Comparison of ENCODE assay signal across 8 mouse cellular contexts in the genomic region with DNA sequence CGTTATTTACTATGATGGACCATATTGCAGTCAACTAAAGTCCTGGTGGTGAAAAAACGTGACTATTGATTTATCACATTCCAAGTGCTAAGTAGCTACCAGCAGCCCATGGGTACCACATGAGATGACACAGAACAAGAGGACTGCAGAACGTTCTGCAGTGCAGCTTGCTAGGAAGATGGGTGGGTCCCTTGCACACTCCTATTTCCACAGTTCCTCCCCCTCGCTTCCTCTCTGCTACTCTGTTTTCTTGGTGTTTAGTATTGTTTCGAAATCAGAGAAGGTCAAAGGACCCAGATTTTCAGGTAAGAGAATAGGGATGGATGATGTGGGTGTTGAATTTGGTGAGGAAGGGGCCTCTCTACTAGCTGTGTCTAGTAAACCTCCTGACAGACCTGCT. TPM values are rescaled to one million over a fixed set of nuclear protein-coding genes. Genes with fewer than 3 reads are reported as not detected.
A peak's percentile ranks its signal among the peaks of the same experiment; 100 is the strongest.
DNase-seq lines count a peak whose midpoint lies in the region; ATAC-seq and TF ChIP-seq lines count a peak whose summit lies in the region.

A gene (plus strand): TSS at position 231 of the 400 bp plus-strand sequence.

- WGBS in lung, postnatal 0 days = 48% methylated on average over 5 of the region's 5 CpGs
- WGBS in intestine, embryonic 16.5 days = 65% methylated on average over 5 of the region's 5 CpGs
- WGBS in stomach, embryonic 14.5 days = 69% methylated on average over 5 of the region's 5 CpGs

- H3K36me3 ChIP-seq in lung, postnatal 0 days (ENCODE audit: insufficient read depth, low read length) = no peaks in the 10 kb centered on the region
- no peaks in the 10 kb centered on the region for H3K36me3 ChIP-seq in intestine, embryonic 16.5 days (ENCODE audit: control insufficient read depth, insufficient read depth, low read length)
- H3K36me3 ChIP-seq in stomach, embryonic 14.5 days (ENCODE audit: control insufficient read depth, insufficient read depth, low read length) = no peaks in the 10 kb centered on the region

- no peak for DNase-seq in lung, postnatal 0 days (ENCODE audit: low spot score)
- DNase-seq in lung, postnatal 4 days = no peak
- DNase-seq in right cerebral cortex, postnatal 10 days (ENCODE audit: low spot score in 2 of 2) = no peak
- no peak for DNase-seq in left cerebral cortex, adult 8-10 months (ENCODE audit: low spot score in 2 of 2)
- no peak for DNase-seq in spleen, postnatal 10 days (ENCODE audit: low spot score in 2 of 2)

- H3K9ac ChIP-seq in lung, postnatal 0 days (replicated peaks; ENCODE audit: low read depth) = no peak within 1 kb of the TSS; the same call in 1 of the 2 replicates
- H3K9ac ChIP-seq in intestine, embryonic 16.5 days (ENCODE audit: low read depth, low read length) = no peak within 1 kb of the TSS
- no peak within 1 kb of the TSS for H3K9ac ChIP-seq in stomach, embryonic 14.5 days (replicated peaks; ENCODE audit: low read depth, low read length)

- peak within 1 kb of the TSS; percentile 55 for H3K27ac ChIP-seq in lung, postnatal 0 days (ENCODE audit: low read length)
- peak within 1 kb of the TSS; percentile 18 for H3K27ac ChIP-seq in intestine, embryonic 16.5 days (ENCODE audit: low read length)
- peak within 1 kb of the TSS; percentile 3; the same call in 1 of the 2 replicates for H3K27ac ChIP-seq in stomach, embryonic 14.5 days (ENCODE audit: low read length)

- peak; percentile 54; the same call in 1 of the 2 replicates for ATAC-seq in lung, postnatal 0 days
- no peak for ATAC-seq in erythroid progenitor cell, adult 5-6 weeks (replicated peaks; ENCODE audit: low FRiP score, poor library complexity, severe bottlenecking)
- ATAC-seq in intestine, embryonic 16.5 days = no peak
- ATAC-seq in stomach, embryonic 14.5 days (ENCODE audit: insufficient number of reproducible peaks, insufficient read depth, low FRiP score, low read depth) = no peak

- H3K4me3 ChIP-seq in lung, postnatal 0 days (ENCODE audit: low read depth, low read length) = peak within 1 kb of the TSS; percentile 15
- no peak within 1 kb of the TSS; the same call in 1 of the 2 replicates for H3K4me3 ChIP-seq in intestine, embryonic 16.5 days (ENCODE audit: low read length)
- H3K4me3 ChIP-seq in stomach, embryonic 14.5 days (ENCODE audit: low read depth, low read length) = no peak within 1 kb of the TSS

- H3K4me2 ChIP-seq in lung, postnatal 0 days (replicated peaks; ENCODE audit: low read depth, low read length) = peak within 1 kb of the TSS; percentile 19
- no peak within 1 kb of the TSS for H3K4me2 ChIP-seq in intestine, embryonic 16.5 days (ENCODE audit: low read depth, low read length)
- 0 out of 2 replicates have a peak within 1 kb of the TSS, but pooled peaks have one; percentile 5 for H3K4me2 ChIP-seq in stomach, embryonic 14.5 days (replicated peaks; ENCODE audit: low read depth, low read length)

- no peak for TF ChIP-seq EP300 in lung, postnatal 0 days (IDR thresholded peaks at IDR 0.05)

- no peaks in the 10 kb centered on the region for H3K4me1 ChIP-seq in lung, postnatal 0 days (ENCODE audit: insufficient read depth, low read depth, low read length)
- no peaks in the 10 kb centered on the region for H3K4me1 ChIP-seq in intestine, embryonic 16.5 days (ENCODE audit: control insufficient read depth, insufficient read depth, low read length)
- no peaks in the 10 kb centered on the region for H3K4me1 ChIP-seq in stomach, embryonic 14.5 days (ENCODE audit: control insufficient read depth, insufficient read depth, low read length)

- H3K9me3 ChIP-seq in lung, postnatal 0 days (ENCODE audit: low read length) = no peaks in the 10 kb centered on the region
- H3K9me3 ChIP-seq in intestine, embryonic 16.5 days (ENCODE audit: control insufficient read depth, low read length) = no peaks in the 10 kb centered on the region
- no peaks in the 10 kb centered on the region for H3K9me3 ChIP-seq in stomach, embryonic 14.5 days (ENCODE audit: control insufficient read depth, low read depth, low read length)

- H3K27me3 ChIP-seq in lung, postnatal 0 days (replicated peaks; ENCODE audit: insufficient read depth, low read length) = no peaks in the 10 kb centered on the region
- no peaks in the 10 kb centered on the region for H3K27me3 ChIP-seq in intestine, embryonic 16.5 days (replicated peaks; ENCODE audit: control insufficient read depth, insufficient read depth, low read length)
- no peaks in the 10 kb centered on the region for H3K27me3 ChIP-seq in stomach, embryonic 14.5 days (ENCODE audit: control insufficient read depth, insufficient read depth, low read length)

- no peak for TF ChIP-seq CTCF in lung, postnatal 0 days (IDR thresholded peaks at IDR 0.05)

RNA-seq across cellular contexts. Expression of the gene that starts here (rescaled TPM):
- 129 and 151 TPM in 2 replicates for polyA plus RNA-seq in lung, postnatal 0 days (2015; fragmentation: Nextera tagmentation; extraction: Ambion mirVana)
- total RNA-seq in erythroid progenitor cell, adult 5-6 weeks (2015; ENCODE audit: low replicate concordance) = 13.7 and 46.5 TPM in 2 replicates
- 26.5 and 34.1 TPM in 2 replicates for total RNA-seq in erythroid progenitor cell, adult 5-6 weeks (2017; ENCODE audit: low replicate concordance)
- polyA plus RNA-seq in intestine, embryonic 16.5 days (2015; fragmentation: Nextera tagmentation; extraction: Ambion mirVana) = 21.2 and 23.2 TPM in 2 replicates
- 17.4 and 17.5 TPM in 2 replicates for polyA plus RNA-seq in stomach, embryonic 14.5 days (2014; fragmentation: Nextera tagmentation; extraction: Ambion mirVana)
- total RNA-seq in left cerebral cortex, adult 8-10 months (2022) = under 1 TPM in 3 of 4 experiments, not detected in 1; 0.41 to 0.56 (median 0.55) TPM

Comparison
In these comparisons a context has a peak if more than half of its experiments do, and no peak if none do; other contexts are left out.
1. RNA of the gene that starts here (total RNA-seq): 13.7 to 46.5 TPM in erythroid progenitor cell, adult 5-6 weeks; 0.41 to 0.56 TPM in left cerebral cortex, adult 8-10 months; every median in the first group is over 4 times any median in the second.
2. H3K27ac ChIP-seq: peak in every context shown above with its lines; median percentile 55 in lung, postnatal 0 days; 18 in intestine, embryonic 16.5 days; 3 in stomach, embryonic 14.5 days.